Mouse (Mus musculus): ENCODE data around the gene Col5a1.

DNA sequence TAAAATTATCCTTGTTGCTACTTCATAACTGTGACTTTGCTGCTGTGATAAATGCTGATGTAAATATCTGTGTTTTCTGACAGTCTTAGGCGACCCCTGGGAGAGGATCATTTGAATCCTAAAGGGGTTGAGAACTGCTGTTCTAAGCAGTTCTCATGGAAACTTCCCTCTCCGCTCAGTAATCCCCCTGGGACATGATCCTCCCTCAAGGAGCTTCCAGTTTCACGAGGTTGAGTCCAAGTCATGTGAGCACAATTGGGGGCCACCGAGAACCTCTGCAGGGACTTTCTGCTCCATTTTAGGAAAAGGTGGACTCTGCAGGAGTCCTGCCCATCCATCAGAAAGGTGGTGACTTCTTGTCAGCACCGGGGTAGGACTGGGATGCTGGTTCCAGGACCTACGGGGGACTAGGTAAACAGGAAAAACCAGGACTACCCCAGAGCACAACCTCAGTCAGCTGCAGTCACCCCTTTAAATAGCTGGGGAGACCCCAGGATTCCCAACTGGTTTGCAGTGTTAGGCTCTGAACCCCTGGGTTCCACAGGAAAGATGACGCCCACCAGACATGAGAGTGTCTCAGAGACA is 38.3 kb upstream of the Col5a1 start:
- TF ChIP-seq CTCF (IDR thresholded peaks at IDR 0.05; ENCODE audit: insufficient read depth, low read depth, low read length) (no peak), POLR2A (IDR thresholded peaks at IDR 0.05; ENCODE audit: insufficient read depth, low read depth, low read length) (no peak)

All from olfactory bulb, adult 2 months (tissue).